Mouse (Mus musculus) heart, adult 2 months (tissue): ENCODE measurements around the gene Nr6a1.

ENCODE experiments used
- CTCF ChIP-seq: fragments of 200-600 bp; IDR thresholded peaks from 2 replicates; pipeline ENCODE4 v1.8.1; 2022; ENCODE audit warnings: antibody characterized with exemption, mild to moderate bottlenecking, moderate library complexity
- EP300 ChIP-seq: fragments of 200-500 bp; IDR thresholded peaks from 2 replicates; pipeline ENCODE4 v1.6.1; 2011; ENCODE audit warnings: low read depth, low read length, control low read depth; ENCODE audit not compliant: insufficient read depth
- POLR2A ChIP-seq: fragments of 200-500 bp; IDR thresholded peaks from 2 replicates; pipeline ENCODE4 v1.6.1; 2011; ENCODE audit warnings: mild to moderate bottlenecking, low read depth, low read length, control low read depth; ENCODE audit not compliant: insufficient read depth

GRCm38 (mm10) chr2:38739847-38740246 is 187.6 kb downstream of the Nr6a1 start:
- TF ChIP-seq CTCF (no peak), EP300 (no peak), POLR2A (no peak)
